ENCODE assay signal across 8 mouse cellular contexts in the genomic region with DNA sequence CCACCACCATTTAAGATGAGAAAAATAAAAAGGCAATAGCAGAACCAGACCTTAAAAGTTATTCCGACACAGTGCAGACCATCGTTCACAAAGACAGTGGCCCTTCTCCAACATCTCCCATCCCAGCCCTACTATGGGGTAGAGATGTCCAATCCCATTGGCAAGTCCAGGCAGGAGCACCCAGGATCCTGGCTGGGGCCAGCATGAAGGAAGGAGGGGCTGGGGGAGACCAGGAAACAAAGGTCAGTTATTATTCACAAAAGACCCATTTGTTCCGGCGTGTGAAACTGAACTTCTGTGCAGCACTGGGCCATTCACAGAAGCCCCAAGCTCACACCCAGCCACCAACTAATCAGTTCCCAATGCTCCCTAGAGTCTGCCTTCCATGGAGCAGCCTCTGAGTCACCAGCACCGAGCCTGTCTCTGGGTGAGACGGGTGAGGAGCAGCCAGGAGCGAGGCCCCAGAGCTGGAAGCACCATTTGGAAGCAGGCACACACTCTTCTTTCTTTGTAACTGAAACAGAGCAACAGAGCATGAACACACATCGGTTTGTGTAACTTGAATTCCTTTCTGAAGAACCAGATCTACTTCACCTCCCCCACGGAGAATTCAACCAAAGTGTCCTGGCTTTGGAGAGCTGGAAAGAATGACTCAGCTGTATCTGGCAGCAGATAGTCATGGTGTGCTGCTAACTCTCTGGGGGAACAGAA.
DNase-seq lines count a peak whose midpoint lies in the region; ATAC-seq and TF ChIP-seq lines count a peak whose summit lies in the region.

No protein-coding gene starts in this region.

- H3K4me2 ChIP-seq in embryonic facial prominence, embryonic 11.5 days (ENCODE audit: low read depth, low read length), result no peak overlapping the region
- H3K4me2 ChIP-seq in myocyte (ENCODE audit: low read depth), result peak overlapping the region; percentile 78

- DNase-seq in urinary bladder, postnatal 14 days (ENCODE audit: low spot score), result peak; percentile 55
- no peak for DNase-seq in urinary bladder, adult 18-20 months (ENCODE audit: low spot score in 2 of 2)
- no peak for DNase-seq in embryonic facial prominence, embryonic 11.5 days (ENCODE audit: low spot score)
- peak; percentile 48 to 53 for DNase-seq in heart, postnatal 10 days
- DNase-seq in left cerebral cortex, postnatal 25 days (ENCODE audit: low spot score in 2 of 2), result peak; percentile 29 to 84
- no peak for DNase-seq in urinary bladder, postnatal 25 days (ENCODE audit: low spot score)

- no peak overlapping the region for H3K9ac ChIP-seq in embryonic facial prominence, embryonic 11.5 days (replicated peaks; ENCODE audit: low read length)

- H3K27ac ChIP-seq in embryonic facial prominence, embryonic 11.5 days (replicated peaks; ENCODE audit: low read depth, low read length), result peak overlapping the region; percentile 65

- H3ac ChIP-seq in myocyte (ENCODE audit: control insufficient read depth, insufficient read length), result no peak overlapping the region

- H3K27me3 ChIP-seq in embryonic facial prominence, embryonic 11.5 days (ENCODE audit: control insufficient read depth, insufficient read depth, low read length), result no peaks in the 10 kb centered on the region
- H3K27me3 ChIP-seq in myocyte (ENCODE audit: control insufficient read depth, insufficient read depth, insufficient read length), result no peaks in the 10 kb centered on the region

- peak; percentile 26 for TF ChIP-seq POLR2A in myocyte (IDR thresholded peaks at IDR 0.05; ENCODE audit: insufficient read length, low read depth)

- no peak for ATAC-seq in embryonic facial prominence, embryonic 11.5 days (replicated peaks; ENCODE audit: insufficient number of reproducible peaks, low FRiP score, low TSS enrichment, low read depth)
- no peak for ATAC-seq in inflammation-experienced regulatory T-cells, adult 6 months

- H3K36me3 ChIP-seq in embryonic facial prominence, embryonic 11.5 days (replicated peaks; ENCODE audit: control insufficient read depth, insufficient read depth, low read depth, low read length), result no peaks in the 10 kb centered on the region
- no peaks in the 10 kb centered on the region for H3K36me3 ChIP-seq in myocyte (ENCODE audit: control insufficient read depth, insufficient read depth)

- intact Hi-C loops in heart, postnatal 10 days (cut with DNase I), result loop anchor here (5.0 kb wide), 1 partner anchor 69 kb away; the partner anchor contains the start of gene Dlg1
- intact Hi-C loops in left cerebral cortex, postnatal 25 days (cut with DNase I), result loop anchor here (10.0 kb wide), 1 partner anchor 312 kb away; no protein-coding TSS in a partner anchor

- H3K4me3 ChIP-seq in embryonic facial prominence, embryonic 11.5 days (ENCODE audit: low read depth, low read length), result no peak overlapping the region
- no peak overlapping the region for H3K4me3 ChIP-seq in myocyte

- H3K9me3 ChIP-seq in embryonic facial prominence, embryonic 11.5 days (replicated peaks; ENCODE audit: control insufficient read depth, low read length), result no peaks in the 10 kb centered on the region; the same call in 1 of the 2 replicates

- no peaks in the 10 kb centered on the region for H3K79me2 ChIP-seq in myocyte (ENCODE audit: control insufficient read depth, insufficient read depth)

- 39% methylated on average over 9 of the region's 9 CpGs for WGBS in embryonic facial prominence, embryonic 11.5 days

- H3K4me1 ChIP-seq in embryonic facial prominence, embryonic 11.5 days (ENCODE audit: control insufficient read depth, insufficient read depth, low read length), result peaks cover 9% of the 10 kb centered on the region

TF ChIP-seq in myocyte, 11 proteins besides CTCF, POLR2A, EP300 and RAD21:
- TF ChIP-seq USF1 (IDR thresholded peaks at IDR 0.05; ENCODE audit: low read depth), result no peak
- no peak for TF ChIP-seq E2F4 (IDR thresholded peaks at IDR 0.05; ENCODE audit: insufficient read depth)
- peak in 1 of 3 experiments; percentile 4 for TF ChIP-seq MYOG (IDR thresholded peaks at IDR 0.05; ENCODE audit: control insufficient read depth in 1 of 3, insufficient read depth in 1 of 3, insufficient read length in 2 of 3, low read depth in 2 of 3)
- no peak for TF ChIP-seq SRF (IDR thresholded peaks at IDR 0.05; ENCODE audit: control insufficient read depth, insufficient read length, low read depth)
TF ChIP-seq in myocyte: peak in this region for 1.

Comparison
In these comparisons a context has a peak if more than half of its experiments do, and no peak if none do; other contexts are left out.
1. DNase-seq: peak in urinary bladder, postnatal 14 days (single experiment), heart, postnatal 10 days (2 of 2) and left cerebral cortex, postnatal 25 days (2 of 2); none in urinary bladder, adult 18-20 months (0 of 2), embryonic facial prominence, embryonic 11.5 days (single experiment) and urinary bladder, postnatal 25 days (single experiment).